Mouse (Mus musculus) brain, adult 2 months (tissue): ENCODE results near the gene Zfr2.
A peak's percentile ranks its signal among the peaks of the same experiment; 100 is the strongest.

Experiments
- DNase-seq: peaks from one replicate; pipeline ENCODE4 v3.0.0; 2011; ENCODE audit warnings: low read depth, low spot score

Gene Zfr2

GRCm38 (mm10) chr10:81232580-81233225 lies at the start of gene Zfr2:
TSS of gene Zfr2 (plus strand) at chr10:81233155.
- peak; percentile 96 for DNase-seq

DNA sequence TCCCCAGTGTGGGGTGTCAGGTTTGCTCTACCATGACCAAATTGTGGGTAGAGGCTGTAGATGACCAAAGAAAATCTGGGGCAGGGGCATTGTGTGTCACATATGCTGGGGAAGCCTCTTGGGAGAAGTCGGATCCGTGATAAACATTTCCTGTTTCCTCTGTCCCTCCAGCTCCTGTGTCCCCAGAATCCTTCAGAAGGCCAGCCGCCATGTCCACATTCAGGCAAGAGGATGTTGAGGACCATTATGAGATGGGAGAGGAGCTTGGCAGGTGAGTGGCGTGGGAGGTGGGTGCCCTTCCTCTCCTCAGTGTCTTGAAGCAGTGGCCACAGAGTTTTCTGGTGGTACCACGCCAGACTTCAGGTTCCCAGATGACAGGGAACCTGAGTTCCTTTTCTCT lies 49.1 kb upstream of the Zfr2 start, which contains the start of gene 4930442H23Rik:
TSS of gene 4930442H23Rik (minus strand) at position 45 of the 400 bp plus-strand sequence.
- DNase-seq, result no peak

GRCm38 (mm10) chr10:81184765-81185164 lies 48.2 kb upstream of the Zfr2 start:
- DNase-seq, result no peak

DNA sequence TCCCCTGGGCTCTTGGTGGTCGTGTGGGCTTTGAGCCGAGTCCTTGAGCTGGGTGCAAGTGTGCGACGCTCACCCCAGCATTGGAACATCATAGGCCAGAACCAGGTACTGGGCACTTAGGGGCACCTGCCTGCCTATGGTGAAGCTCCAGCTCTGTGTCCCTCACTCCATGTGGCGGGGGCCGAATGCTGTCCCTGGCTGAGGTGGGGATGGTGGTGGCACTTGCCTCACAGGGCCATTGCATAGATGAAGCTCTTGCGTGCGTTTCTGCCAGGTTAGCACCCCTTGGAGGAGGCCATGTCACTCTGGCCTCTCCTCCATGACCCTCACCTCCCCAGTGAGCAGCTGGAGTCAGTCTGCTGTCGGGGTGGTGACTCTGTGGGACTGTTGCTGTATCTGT lies 45.8 kb upstream of the Zfr2 start:
- DNase-seq, result no peak

- no peak for DNase-seq
Observed at GRCm38 (mm10) chr10:81189821-81190220, 43.1 kb upstream of the Zfr2 start.

- DNase-seq, result no peak
Observed at GRCm38 (mm10) chr10:81190236-81190911, 42.6 kb upstream of the Zfr2 start.

- no peak for DNase-seq
Observed at GRCm38 (mm10) chr10:81190912-81191321, 42.0 kb upstream of the Zfr2 start.

DNA sequence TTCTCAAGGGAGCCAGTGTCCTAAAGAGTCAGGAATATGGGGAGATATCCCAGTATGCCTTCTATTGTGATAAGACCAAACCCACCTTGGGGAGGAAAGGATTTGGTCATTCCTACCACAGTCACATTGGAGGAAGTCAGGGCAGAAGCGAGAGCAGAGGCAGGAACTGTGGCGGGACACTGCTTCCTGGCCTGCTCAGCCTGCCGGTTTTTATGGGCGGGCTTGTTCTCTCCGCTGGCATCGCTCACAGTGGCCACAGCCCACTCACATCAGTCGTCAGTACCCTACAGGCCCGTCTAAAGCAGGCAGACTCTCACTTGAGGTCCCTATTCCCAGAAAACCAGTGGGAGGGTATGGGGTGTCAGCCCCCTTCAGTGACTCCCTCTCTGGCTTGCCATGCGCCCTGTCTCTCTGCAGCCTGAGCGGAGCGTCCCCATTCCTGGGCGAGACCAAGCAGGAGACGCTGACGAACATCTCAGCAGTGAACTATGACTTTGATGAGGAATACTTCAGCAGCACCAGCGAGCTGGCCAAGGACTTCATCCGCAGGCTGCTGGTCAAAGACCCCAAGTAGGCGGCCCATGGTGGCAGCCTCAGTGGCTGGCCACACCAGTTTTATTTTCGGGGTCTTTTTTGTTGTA lies 41.5 kb upstream of the Zfr2 start:
- no peak for DNase-seq

DNA sequence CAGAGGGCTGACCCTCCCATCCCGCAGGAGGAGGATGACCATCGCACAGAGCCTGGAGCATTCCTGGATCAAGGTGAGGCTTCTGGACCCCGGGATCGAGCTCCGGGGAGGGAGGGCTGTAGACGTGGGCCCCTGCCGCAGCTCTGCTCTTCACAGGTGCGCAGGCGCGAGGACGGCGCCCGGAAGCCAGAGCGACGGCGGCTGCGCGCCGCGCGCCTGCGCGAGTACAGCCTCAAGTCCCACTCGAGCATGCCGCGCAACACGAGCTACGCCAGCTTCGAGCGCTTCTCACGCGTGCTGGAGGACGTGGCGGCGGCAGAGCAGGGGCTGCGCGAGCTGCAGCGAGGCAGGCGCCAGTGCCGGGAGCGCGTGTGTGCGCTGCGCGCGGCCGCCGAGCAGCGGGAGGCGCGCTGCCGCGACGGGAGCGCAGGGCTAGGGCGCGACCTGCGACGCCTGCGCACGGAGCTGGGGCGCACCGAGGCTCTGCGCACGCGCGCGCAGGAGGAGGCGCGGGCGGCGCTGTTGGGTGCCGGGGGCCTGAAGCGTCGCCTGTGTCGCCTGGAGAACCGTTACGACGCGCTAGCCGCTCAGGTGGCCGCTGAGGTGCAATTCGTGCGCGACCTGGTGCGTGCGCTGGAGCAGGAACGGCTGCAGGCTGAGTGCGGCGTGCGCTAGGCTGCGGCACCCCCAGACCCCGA lies 40.5 kb upstream of the Zfr2 start:
- peak; percentile 95 for DNase-seq

- DNase-seq, result peak; percentile 62
Observed at GRCm38 (mm10) chr10:81192968-81193501, 39.9 kb upstream of the Zfr2 start.

DNA sequence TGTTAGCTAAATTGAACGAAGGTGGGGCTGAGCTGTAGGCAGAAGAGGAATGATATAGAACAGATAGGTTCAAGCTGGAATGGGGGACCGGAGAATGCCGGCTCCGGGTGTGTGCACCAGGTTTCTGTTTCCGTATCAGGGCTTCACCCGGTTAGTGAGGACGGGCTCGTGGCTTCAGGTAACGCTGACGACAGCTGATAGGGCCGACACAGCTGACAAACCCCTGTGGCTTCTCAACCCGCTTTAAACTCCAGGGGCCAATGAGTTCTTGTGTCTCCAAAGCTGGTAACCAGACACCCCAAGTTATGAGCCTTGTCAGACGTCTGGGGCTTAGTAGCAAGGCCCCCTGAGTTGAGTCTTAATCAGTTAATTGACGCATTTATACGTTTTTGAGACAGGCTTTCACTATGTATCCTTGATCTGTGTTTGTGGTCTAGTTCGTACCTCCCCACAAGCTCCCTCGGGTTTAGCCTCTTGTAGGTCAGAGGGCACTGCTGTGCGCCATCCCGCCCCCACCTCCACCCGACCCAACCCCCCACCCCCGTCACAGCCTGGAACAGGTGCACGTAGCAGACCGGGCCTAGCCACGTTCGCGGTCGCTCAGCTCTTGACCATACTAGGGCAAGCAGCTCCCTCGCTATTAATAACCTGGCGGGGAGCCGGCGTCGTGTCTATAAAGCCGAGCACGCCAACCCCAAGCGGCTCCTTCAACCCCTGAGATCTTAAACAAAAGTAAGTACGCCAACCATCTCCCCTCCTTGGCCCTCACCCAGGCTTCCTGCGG lies 38.8 kb upstream of the Zfr2 start:
- peak; percentile 52 for DNase-seq

DNA sequence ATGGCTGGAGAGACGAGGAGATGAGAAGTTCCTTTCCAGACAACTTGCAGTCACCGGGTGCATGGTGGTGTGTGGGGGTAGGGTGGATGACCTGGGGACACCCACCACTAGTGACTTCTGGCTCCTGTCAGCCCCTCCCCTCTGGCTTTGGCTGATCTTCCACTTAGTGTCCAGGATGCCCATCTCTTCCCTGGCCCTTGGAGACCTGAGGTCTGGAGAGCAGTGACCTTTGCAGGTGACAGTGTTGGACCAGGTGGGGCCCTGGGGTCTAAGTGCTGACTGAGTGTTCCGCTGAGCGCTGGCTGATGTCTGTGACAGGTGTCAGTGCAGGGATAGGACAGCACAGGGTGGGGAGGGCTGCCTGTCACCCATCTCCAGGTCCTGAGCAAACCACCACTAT lies 37.7 kb upstream of the Zfr2 start:
- DNase-seq, result no peak

GRCm38 (mm10) chr10:81196470-81197065 lies 36.4 kb upstream of the Zfr2 start:
- no peak for DNase-seq

GRCm38 (mm10) chr10:81197305-81197704 lies 35.6 kb upstream of the Zfr2 start:
- no peak for DNase-seq

DNA sequence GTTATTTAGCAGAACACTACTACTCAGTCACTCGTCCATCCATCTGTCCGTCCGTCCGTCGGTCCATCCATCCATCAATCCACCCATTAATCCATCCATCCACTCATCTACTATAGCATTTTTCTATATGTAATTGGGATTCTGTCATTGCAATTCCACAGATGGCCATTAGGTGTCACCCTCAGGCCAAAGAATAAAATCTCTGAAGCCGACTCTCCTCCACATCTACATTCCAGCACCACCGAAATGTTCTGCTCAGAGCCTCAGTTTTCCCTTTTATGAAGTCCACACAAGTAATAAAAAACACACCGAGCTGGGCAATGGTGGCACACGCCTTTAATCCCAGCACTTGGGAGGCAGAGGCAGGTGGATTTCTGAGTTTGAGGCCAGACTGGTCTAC lies 34.7 kb upstream of the Zfr2 start:
- peak; percentile 75 for DNase-seq

DNA sequence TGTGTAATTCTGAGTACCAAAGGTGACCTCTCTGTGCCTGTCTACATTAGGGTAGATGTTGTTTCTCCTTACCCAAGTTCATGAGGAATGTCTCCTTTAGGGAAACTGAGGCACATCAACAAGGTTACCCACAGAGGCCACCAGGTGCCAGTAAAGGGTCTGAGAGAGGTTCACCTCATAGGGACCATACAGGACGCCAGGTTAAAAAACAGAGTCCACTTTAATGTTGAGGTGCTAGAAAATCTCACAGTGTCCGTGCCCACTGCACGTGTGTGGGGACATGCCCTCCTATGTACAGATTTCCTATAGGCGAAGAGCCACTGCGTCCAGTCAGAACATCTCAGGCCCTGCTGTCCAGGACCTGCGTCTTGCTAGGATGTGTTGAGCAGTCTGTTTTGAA lies 34.0 kb upstream of the Zfr2 start:
- no peak for DNase-seq

- DNase-seq, result no peak
Observed at GRCm38 (mm10) chr10:81200141-81200540, 32.8 kb upstream of the Zfr2 start.

DNA sequence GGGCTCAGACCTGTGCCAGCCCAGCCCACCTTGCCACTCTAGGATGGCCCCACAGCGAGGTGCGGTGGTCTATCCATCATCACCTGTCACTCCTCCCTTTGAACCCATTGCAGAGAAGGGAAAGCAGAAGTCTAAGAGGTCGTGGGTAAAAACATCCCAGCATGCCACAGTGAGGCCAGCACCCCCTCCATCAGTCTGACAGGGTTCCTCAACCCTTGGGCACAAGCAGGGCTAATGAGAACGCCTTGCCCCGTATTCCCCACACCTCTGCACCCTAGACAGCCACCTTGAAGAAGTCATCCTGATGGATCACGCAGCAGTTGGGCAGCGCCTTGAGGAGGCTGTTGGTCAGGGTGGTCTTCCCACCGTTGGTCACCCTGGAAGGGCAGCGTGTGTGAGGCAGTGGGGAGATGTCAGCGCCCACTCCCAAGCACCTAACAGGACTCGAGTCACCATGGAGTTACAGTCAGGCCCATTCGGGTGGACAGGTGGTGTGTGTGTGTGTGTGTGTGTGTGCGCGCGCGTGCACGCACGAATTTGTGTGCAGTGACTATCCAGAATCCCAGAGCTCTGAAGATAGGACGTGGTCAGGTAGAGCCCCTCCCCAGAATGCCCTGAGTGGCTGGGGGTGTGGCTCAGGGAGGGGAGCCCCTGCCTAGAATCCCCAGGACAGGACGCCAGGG lies 32.2 kb upstream of the Zfr2 start:
- DNase-seq, result no peak

DNA sequence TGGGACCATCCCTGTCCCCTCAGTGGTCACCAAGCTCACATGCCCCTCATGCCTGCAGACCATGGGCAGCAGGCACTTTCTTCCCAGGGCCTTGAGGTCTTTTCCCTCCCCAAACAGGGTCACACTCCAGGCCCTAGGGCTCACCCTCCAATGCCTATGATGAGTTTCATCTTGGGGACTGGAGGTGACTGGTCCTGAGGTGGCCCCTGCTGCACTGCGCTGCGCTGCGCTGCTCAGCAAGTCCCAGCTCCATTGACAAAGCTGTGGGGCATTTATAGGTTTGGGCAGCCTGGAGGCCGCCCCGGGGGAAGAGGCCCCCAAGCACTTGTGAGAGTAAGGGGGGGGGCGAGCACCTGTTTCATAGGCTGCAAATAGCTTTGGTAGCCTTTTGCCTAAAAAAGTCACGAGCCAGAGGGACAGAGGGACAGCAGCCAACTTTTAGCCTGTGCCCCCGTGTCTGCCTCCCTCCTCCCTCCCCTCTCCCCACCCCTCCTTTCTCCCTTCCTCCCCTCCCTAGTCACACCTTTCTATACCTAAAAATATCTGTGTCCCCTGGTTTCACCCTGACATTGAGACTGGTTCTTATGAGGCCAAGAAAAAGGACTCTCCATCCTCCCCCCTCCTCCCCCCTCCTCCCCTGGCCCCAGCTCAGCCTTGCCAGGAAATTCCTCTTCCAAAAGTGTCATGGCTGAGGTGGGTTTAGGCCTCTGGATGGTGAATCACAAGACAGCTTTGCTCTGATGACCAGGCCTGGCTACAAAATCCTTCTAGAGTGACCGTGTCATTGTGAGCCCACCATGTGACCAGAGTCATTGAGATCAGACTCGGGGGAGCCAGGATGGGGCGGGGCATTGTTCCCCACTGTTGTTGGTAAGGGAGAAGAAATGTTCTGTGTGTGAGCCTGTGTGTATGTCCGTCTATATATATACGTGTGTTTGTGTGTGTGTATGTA lies 30.9 kb upstream of the Zfr2 start, which contains the start of gene Nmrk2:
TSS of gene Nmrk2 (minus strand) at position 245 of the 952 bp plus-strand sequence.
- no peak for DNase-seq
